Mouse (Mus musculus) frontal cortex, postnatal 10 days (tissue): ENCODE results near the gene Celf1.

Experiments
- DNase-seq, 2 experiments: peaks; one replicate each; pipeline ENCODE4 v3.0.0; 2022; ENCODE audit warnings: low spot score in 2 of 2, mixed read lengths in 1 of 2

Celf1 gene

DNA sequence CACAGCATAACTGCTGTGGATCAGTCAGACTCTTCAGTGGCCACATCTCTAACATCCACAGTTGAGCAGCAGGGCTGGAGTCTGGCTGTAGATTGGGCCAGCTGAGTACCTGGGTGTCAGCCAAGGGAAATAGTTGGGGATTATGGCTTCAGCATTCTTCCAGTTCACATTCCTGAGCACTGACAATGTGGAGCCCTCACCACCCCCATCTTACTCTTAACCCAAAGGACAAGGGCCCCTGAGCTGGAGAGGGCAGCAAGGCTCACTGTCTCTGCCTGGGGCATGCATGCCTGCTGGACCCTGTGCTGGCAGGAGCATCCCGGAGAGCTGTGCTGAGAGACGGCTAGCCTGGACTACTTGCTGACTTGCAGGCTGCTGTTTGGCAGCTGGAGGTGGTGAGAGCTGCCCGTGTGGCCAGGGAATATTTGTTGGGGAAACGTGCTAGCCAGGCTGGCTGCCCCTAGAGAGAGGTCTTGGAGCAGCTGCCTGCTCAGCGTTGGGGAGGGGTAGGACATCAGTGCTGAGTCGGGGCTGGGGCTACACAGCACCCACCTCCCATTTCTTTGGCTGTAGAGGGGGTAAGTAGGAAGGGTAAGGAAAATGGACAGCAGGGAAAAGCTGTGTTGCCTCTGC lies 121.8 kb downstream of the Celf1 start:
- no peak for DNase-seq

DNA sequence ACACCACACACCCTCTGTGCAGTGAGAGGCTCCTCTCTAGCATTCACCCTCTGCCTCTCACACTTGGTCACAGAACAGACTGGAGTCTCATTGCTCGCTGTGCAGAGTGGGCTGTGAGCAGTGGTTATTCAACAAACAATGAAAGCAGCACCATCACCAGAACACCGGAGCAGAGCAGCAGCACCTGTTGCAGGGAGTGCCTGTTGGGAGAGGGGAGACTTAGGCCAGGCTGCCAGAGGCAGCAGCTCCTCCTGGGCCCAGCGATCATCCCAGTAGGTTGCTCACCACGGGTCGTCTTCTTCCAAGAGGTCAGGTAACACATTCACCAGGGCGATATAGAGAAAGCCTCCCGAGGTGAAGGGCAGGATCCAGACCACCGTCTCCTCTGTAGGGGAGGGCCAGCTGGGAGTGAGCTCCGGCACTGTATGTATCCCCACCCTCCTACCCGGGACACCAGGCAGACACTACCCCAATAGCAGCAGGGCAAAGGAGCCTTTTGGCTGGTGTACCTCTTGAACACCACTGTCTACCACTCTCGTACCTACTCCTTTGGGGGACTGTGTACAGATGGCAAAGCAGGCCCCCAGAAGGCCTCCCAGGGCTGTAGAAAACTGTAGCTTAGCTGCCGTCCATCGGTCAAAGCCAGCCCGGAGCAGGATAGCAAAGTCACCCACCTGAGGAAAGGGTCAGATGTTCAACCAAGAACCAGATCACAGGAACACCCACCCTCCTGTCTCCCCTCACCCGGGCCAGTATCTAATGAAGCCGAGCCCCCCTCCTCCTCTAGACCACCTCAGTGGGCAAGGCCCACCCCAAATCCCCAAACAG lies 122.8 kb downstream of the Celf1 start:
- no peak for DNase-seq

DNA sequence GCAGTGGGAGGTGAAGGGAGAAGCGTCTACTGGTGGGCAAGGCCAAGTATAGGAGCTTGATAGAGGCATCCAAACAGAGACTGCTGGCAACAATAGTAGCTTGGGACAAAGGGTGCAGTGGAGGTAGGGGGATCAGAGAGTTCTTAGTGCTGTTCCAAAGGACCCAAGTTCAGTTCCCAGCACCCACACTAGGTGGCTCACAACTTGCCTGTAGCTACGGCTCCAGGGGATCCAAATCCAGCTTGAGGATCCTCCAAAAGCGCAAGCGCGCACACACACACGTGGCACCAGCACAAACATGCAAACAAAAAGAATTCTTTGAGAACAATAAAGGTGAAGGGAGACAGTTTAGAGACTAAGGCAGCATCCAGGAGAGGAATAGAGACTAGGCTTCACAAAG lies 124.0 kb downstream of the Celf1 start:
- DNase-seq, result no peak

DNA sequence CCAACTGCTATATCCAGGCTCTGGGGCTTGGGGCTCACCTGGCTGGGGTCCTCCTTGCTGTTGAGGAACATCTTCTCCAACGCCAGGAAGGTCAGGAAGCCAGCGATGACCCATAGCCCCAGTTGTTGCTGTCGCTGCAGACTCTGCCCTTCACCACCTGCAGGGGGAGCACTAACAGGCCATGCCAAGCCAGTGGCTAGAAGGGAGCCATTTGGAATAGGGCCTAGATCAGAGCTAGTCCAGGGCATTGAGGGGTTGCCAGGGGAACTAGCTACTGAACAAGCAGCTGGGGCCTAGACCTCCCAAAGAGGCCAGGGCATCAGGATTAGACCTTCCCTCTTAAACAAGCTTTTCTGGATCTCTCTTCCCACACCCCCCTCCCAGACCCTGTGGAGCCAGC lies 125.4 kb downstream of the Celf1 start:
- no peak for DNase-seq

DNA sequence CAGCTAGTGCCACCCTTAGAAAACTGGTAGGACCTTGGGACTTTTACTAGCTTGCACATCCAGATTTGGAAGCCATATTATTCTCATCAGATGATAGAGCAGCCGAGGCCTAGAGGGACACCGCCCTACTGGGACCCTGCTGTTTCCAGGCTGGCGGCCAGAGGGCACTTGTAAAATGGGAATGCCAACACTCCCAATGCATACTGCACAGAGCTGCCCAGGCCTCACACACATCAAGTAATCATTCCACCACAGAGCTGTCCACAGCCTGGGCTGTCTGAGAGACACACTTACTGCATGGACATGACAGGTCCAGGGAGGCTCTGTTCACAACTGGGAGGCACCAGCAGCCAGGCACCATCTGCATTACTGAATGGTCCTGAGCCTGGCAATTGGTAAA lies 126.3 kb downstream of the Celf1 start:
- DNase-seq, result no peak

DNA sequence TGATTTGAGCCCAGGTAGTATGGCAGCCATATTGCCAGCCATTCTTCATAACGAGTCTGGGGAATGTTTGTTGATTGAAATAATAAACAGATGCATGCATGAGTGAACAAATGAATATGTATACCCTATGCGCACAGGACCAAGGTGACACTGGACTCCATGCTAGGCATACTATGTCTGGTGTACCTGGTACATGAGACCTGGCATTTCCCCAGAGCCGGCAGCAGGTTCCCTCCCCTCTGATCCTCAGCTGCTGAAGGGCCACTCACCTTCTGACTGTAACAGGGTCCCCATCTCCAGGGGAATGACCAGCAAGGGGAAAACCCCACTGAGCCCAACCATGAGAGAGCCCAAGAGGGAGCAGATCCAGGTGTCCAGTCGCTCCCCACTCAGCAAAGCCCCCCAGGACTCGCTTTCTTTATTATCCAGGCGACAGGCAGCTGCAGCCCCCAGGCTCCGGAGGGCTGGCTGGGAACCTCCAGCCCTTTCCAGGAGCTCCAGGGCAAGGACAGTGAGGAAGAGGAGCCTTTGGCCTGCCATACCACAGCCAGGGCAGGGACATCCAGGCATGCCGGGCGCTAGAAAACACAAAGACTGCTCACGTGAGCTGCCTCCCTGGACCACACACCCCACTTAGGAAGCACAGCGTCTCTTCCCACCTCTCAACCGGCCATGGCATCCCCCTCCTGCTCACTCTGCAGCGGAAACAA lies 128.1 kb downstream of the Celf1 start:
- no peak for DNase-seq

DNA sequence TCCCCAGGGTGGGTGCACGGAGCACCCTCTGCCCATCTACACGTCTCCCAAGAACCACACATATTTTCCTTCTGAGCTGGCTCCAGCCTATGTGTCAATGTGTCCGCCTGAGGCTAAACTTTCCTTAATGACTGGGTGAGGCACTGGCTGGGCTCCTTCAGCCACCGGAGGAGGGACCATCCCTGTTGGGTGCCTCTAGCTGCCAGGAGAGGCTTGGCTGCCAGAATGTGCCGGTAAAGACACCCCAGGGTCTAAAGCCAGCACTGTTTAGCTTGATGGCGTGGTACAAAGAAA lies 128.6 kb downstream of the Celf1 start:
- DNase-seq, result no peak
